Mouse (Mus musculus): ENCODE measurements at regions not wholly inside any gene's neighbourhood (a gene's known extent, or its start where the extent isn't known, plus 50 kb on each side); places are given as distances from the start of the nearest gene placed in this dataset.

DNA sequence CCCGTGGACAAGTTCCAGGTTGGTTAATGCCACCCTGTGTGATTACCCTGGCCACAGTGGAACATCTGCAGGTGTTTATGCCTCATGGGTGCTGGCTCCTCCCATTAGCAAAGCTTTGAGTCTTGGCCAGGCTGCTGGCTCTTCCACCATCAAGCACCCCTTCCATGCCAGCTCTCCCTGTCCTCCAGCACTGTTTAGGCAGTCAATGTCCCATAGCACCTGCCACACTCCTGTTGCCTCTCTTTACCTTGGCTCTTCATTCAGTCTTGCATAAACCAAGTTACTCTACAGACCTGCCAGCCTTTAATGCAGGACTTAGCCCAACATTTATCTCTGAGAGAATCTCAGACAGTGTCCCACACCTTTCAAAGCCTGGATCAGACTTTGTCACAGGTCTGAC is 614.2 kb upstream of the Id2 start:
- no peak for TF ChIP-seq POLR2A (IDR thresholded peaks at IDR 0.05; ENCODE audit: insufficient read depth, low read length)
- no peak for TF ChIP-seq CTCF (IDR thresholded peaks at IDR 0.05; ENCODE audit: low read depth, low read length)
- no peak for TF ChIP-seq EP300 (IDR thresholded peaks at IDR 0.05; ENCODE audit: insufficient read depth, low read depth, low read length)
